Mouse (Mus musculus) granulocyte monocyte progenitor cell, adult 5-6 weeks (primary cell): ENCODE measurements around the gene Mib2. TPM values are rescaled to one million over a fixed set of nuclear protein-coding genes. Genes with fewer than 3 reads are reported as not detected.
"Not testable (repeated sequence)": the region's sequence is repeated elsewhere in the genome, so short reads cannot be mapped to it uniquely, and the experiment has no call there.

Source experiments
- ATAC-seq: replicated peaks from 2 replicates; pipeline ENCODE4 v1.8.0; 2016; ENCODE audit warnings: mild to moderate bottlenecking, moderate TSS enrichment, inconsistent platforms; ENCODE audit not compliant: poor library complexity, severe bottlenecking
- total RNA-seq, 2 experiments: library from RNA; stranded (forward) in 1 of 2; stranded (reverse) in 1 of 2; fragments of 200-712, 200-1000 nt in 1 of 2; fragments of >200 nt in 1 of 2; fragmentation: Nextera tagmentation in 1 of 2; gene quantifications; 2 replicates each; pipeline ENCODE4 v1.2.3; 2014 to 2017

The Mib2 gene
- total RNA-seq (2014; fragmentation: Nextera tagmentation) (2.9 and 18.0 TPM in 2 replicates), total RNA-seq (2017) (15.6 and 17.7 TPM in 2 replicates)

- ATAC-seq: peak; percentile 89
Observed at GRCm38 (mm10) chr4:155668689-155669597, at the start of gene Mib2. Mib2 (minus strand) TSS chr4:155669198.

- ATAC-seq: peak; percentile 52
Observed at GRCm38 (mm10) chr4:155710521-155711252, 41.7 kb upstream of the Mib2 start.

- no peak for ATAC-seq
Observed at GRCm38 (mm10) chr4:155708988-155709387, 40.0 kb upstream of the Mib2 start.

GRCm38 (mm10) chr4:155708582-155708981 is 39.6 kb upstream of the Mib2 start:
- no peak for ATAC-seq

- ATAC-seq: peak; percentile 31
Observed at GRCm38 (mm10) chr4:155705592-155705929, 36.6 kb upstream of the Mib2 start.

GRCm38 (mm10) chr4:155704721-155705591 is 36.0 kb upstream of the Mib2 start, which contains the start of gene Ssu72:
Ssu72 (plus strand) TSS chr4:155704800.
- peak; percentile 80 for ATAC-seq

- no peak for ATAC-seq
Observed at GRCm38 (mm10) chr4:155703425-155703929, 34.5 kb upstream of the Mib2 start.

GRCm38 (mm10) chr4:155700425-155700824 is 31.4 kb upstream of the Mib2 start:
- no peak for ATAC-seq

GRCm38 (mm10) chr4:155696261-155697255 is 27.6 kb upstream of the Mib2 start:
- ATAC-seq: no peak

GRCm38 (mm10) chr4:155695531-155696062 is 26.6 kb upstream of the Mib2 start:
- ATAC-seq: no peak

GRCm38 (mm10) chr4:155694482-155695401 is 25.7 kb upstream of the Mib2 start:
- ATAC-seq: peak; percentile 83

GRCm38 (mm10) chr4:155694111-155694481 is 25.1 kb upstream of the Mib2 start, which contains the start of gene Fndc10:
Fndc10 (plus strand) TSS chr4:155694342.
- peak; percentile 40 for ATAC-seq

GRCm38 (mm10) chr4:155692421-155692820 is 23.4 kb upstream of the Mib2 start:
- 0 out of 2 replicates have a peak, but pooled peaks have one; percentile 15 for ATAC-seq

GRCm38 (mm10) chr4:155690571-155691375 is 21.8 kb upstream of the Mib2 start:
- ATAC-seq: no peak

GRCm38 (mm10) chr4:155687764-155688163 is 18.8 kb upstream of the Mib2 start:
- ATAC-seq: not testable (repeated sequence)

GRCm38 (mm10) chr4:155683670-155684277 is 14.8 kb upstream of the Mib2 start:
- peak; percentile 63 for ATAC-seq
